Mouse (Mus musculus): Measurements from ENCODE around the gene Fer1l5.

DNA sequence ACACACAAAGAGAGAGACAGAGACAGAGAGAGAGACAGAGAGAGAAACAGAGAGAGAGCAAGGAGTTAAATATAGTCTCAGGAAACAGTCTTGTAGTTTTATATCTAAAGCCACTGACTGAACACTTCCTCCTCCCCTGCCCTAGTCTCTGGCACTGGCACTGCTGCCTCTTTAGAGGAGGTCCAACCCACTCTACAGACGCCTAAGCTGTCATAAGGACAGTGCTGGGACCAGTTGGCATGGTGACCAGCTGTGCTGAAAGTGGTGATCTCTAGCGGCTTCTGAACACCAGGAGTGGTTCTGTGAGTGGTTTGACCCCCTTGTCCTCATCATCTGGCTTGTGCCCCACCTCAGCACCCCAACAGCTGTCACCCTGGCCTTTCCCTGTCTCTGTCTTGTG lies 89.7 kb downstream of the Fer1l5 start:
- no peak for TF ChIP-seq GATA1 (IDR thresholded peaks at IDR 0.05; ENCODE audit: borderline replicate concordance, low read length)
- TF ChIP-seq FLI1 (IDR thresholded peaks at IDR 0.05; ENCODE audit: low read length) = no peak
